In the genomic region with DNA sequence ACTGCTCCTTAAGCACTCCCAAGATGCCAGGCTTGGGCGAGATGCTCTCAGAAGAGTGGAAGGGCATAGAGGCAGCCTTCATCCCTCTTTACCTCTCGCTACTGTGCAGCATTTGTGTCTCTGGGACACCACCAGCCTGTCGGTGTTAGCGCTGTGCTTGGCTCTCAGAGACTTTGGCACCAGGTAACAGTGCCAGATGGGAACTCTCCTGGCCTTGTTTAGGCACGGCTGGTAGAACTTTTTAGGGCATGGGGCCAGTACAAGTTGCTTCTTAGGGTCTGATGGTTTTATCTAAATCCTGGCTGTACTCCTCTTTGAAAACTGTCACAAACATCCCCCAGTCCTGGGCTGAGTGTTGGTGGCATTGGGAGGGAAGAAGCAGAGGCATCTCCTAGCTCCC, we compare ENCODE assay signal across 38 mouse cellular contexts. TPM values are rescaled to one million over a fixed set of nuclear protein-coding genes. Genes with fewer than 3 reads are reported as not detected.
DNase-seq lines count a peak whose midpoint lies in the region; ATAC-seq and TF ChIP-seq lines count a peak whose summit lies in the region.
"Had no signal": no experiment of that assay in that cellular context is flagged by ENCODE, and none has a peak within 500 bp of the region (broad histone marks: within the 10 kb centered on the region; RNA-seq: fewer than 3 reads in every experiment).

No protein-coding gene starts in this region.

- H3K4me3 ChIP-seq in heart, embryonic 12.5 days = no peak overlapping the region
- no peak overlapping the region for H3K4me3 ChIP-seq in gastrocnemius, adult 2 months
- H3K4me3 ChIP-seq: erythroblast, embryonic 14.5 days; hindbrain, embryonic 10.5 days; liver, embryonic 12.5 days; megakaryocyte, embryonic 14.5 days; midbrain, embryonic 12.5 days; myocyte; neural tube, embryonic 12.5 days had no signal

- intact Hi-C loops in gastrocnemius, adult 2 months (cut with DNase I) = loop anchor here (5.0 kb wide), 1 partner anchor 33 kb away; no protein-coding TSS in a partner anchor

- H3K4me1 ChIP-seq in heart, embryonic 12.5 days (replicated peaks) = no peaks in the 10 kb centered on the region

- no peaks in the 10 kb centered on the region for H3K36me3 ChIP-seq in heart, embryonic 12.5 days
- H3K36me3 ChIP-seq: hindbrain, embryonic 10.5 days; liver, embryonic 12.5 days; midbrain, embryonic 12.5 days; neural tube, embryonic 12.5 days had no signal

- H3K9me3 ChIP-seq in heart, embryonic 12.5 days (replicated peaks) = no peaks in the 10 kb centered on the region
- H3K9me3 ChIP-seq: hindbrain, embryonic 10.5 days; liver, embryonic 12.5 days; midbrain, embryonic 12.5 days; neural tube, embryonic 12.5 days had no signal

- H3K27me3 ChIP-seq in heart, embryonic 12.5 days (replicated peaks) = peaks cover 7% of the 10 kb centered on the region; the same call in 1 of the 2 replicates
- H3K27me3 ChIP-seq: neural tube, embryonic 12.5 days had no signal

- no peak overlapping the region for H3K9ac ChIP-seq in heart, embryonic 12.5 days
- H3K9ac ChIP-seq: liver, embryonic 12.5 days; liver, postnatal 0 days; midbrain, embryonic 12.5 days; neural tube, embryonic 12.5 days had no signal

- H3K4me2 ChIP-seq in heart, embryonic 12.5 days = no peak overlapping the region
- H3K4me2 ChIP-seq: liver, embryonic 12.5 days; midbrain, embryonic 12.5 days; neural tube, embryonic 12.5 days had no signal

- no peak for ATAC-seq in heart, embryonic 12.5 days (ENCODE audit: insufficient number of reproducible peaks, low FRiP score)
- ATAC-seq: CD4-positive, CD25-positive, alpha-beta regulatory T cell, adult 4 months; forebrain, embryonic 16.5 days; hindbrain, embryonic 16.5 days; intestine, embryonic 16.5 days; liver, embryonic 12.5 days; liver, postnatal 0 days had no signal

- DNase-seq in heart, adult 11 months = peak; percentile 90
- DNase-seq in cerebellum, adult 8-10 months = peak; percentile 30
- peak; percentile 67 to 78 for DNase-seq in cerebellum, postnatal 14 days
- DNase-seq in gastrocnemius, adult 2 months = no peak
- DNase-seq in Muller cell, postnatal 12 days (ENCODE audit: inconsistent ontology term) = no peak
- DNase-seq in right cerebral cortex, postnatal 25 days = no peak
- DNase-seq: adrenal gland, postnatal 25 days; heart, postnatal 14 days; kidney, adult 8-10 months; kidney, postnatal 10 days; layer of hippocampus, adult 9-11 months; liver, postnatal 0 days; lung, postnatal 36 days; right cerebral cortex, adult 18-20 months; right cerebral cortex, postnatal 4 days; thymus, adult 2 months; thymus, postnatal 36 days had no signal

- TF ChIP-seq CTCF in gastrocnemius, adult 2 months (IDR thresholded peaks at IDR 0.05) = no peak

- WGBS in heart, embryonic 12.5 days = 88% methylated on average over 5 of the region's 5 CpGs

- H3K27ac ChIP-seq in heart, embryonic 12.5 days (ENCODE audit: poor library complexity, severe bottlenecking) = no peak overlapping the region
- H3K27ac ChIP-seq in gastrocnemius, adult 2 months = no peak overlapping the region
- H3K27ac ChIP-seq: hindbrain, embryonic 10.5 days; liver, embryonic 12.5 days; midbrain, embryonic 12.5 days; neural tube, embryonic 12.5 days had no signal

RNA-seq across cellular contexts. Expression of a gene that starts 26.1 kb away (rescaled TPM):
- polyA plus RNA-seq in heart, embryonic 12.5 days (2016; fragmentation: Nextera tagmentation; extraction: Ambion mirVana) = 0.61 TPM in 1 of 2 replicates, not detected in the other
- total RNA-seq in gastrocnemius, adult 2 months (2021) = under 1 TPM in 1 of 2 experiments, not detected in 1; 0.50 TPM
- total RNA-seq: adrenal gland, adult 18-20 months; adrenal gland, postnatal 25 days; common myeloid progenitor, adult 5-6 weeks; gastrocnemius, postnatal 4 days; left cerebral cortex, adult 18-20 months; midbrain, postnatal 0 days had no signal
- polyA plus RNA-seq: CD4-positive, CD25-positive, alpha-beta regulatory T cell, adult 4 months; embryonic facial prominence, embryonic 14.5 days; erythroblast, embryonic 14.5 days; large intestine, adult 2 months; liver, embryonic 12.5 days; liver, postnatal 0 days; lung, embryonic 16.5 days; midbrain, embryonic 12.5 days; neural tube, embryonic 12.5 days; spleen, adult 2 months; thymus, adult 2 months had no signal

Comparison
In these comparisons a context has a peak if more than half of its experiments do, and no peak if none do; other contexts are left out.
1. DNase-seq: peak in heart, adult 11 months (single experiment), cerebellum, adult 8-10 months (single experiment) and cerebellum, postnatal 14 days (2 of 2); none in gastrocnemius, adult 2 months (single experiment), Muller cell, postnatal 12 days (single experiment) and right cerebral cortex, postnatal 25 days (single experiment).